Comparison of ENCODE assay signal across 9 mouse cellular contexts in the genomic region with DNA sequence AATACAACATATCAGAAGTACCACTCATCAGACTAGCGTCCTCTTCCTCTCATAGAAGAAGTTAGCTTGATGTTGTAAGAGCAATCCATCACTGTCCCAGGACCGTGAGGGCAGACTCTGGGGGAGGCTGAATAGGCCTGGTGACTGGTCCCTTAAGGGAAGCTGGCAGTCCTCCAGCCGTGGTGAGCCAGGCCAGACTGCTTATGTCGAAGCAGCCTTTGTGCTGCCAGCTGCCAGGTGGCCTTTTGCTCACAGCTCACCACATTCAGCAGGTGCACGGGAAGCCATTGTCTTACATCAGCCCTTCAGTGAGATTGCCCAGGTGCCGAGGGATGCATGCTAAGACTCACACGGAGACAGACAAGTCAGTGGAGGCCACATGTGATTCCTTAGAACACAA.
DNase-seq lines count a peak whose midpoint lies in the region; ATAC-seq lines count a peak whose summit lies in the region.
"Had no signal": no experiment of that assay in that cellular context is flagged by ENCODE, and none has a peak within 500 bp of the region (broad histone marks: within the 10 kb centered on the region; RNA-seq: fewer than 3 reads in every experiment).

No protein-coding gene starts in this region.

- no peak overlapping the region for H3K9ac ChIP-seq in hindbrain, embryonic 11.5 days (ENCODE audit: low read depth, low read length)

- no peaks in the 10 kb centered on the region for H3K36me3 ChIP-seq in hindbrain, embryonic 11.5 days (ENCODE audit: control insufficient read depth, insufficient read depth, low read length)

- H3K27ac ChIP-seq in hindbrain, embryonic 11.5 days (ENCODE audit: low read depth, low read length): no peak overlapping the region

- peaks cover 5% of the 10 kb centered on the region; the same call in 1 of the 2 replicates for H3K4me1 ChIP-seq in hindbrain, embryonic 11.5 days (replicated peaks; ENCODE audit: control insufficient read depth, insufficient read depth, low read length)

- no peaks in the 10 kb centered on the region for H3K27me3 ChIP-seq in hindbrain, embryonic 11.5 days (ENCODE audit: control insufficient read depth, insufficient read depth, low read length)

- no peak overlapping the region for H3K4me3 ChIP-seq in hindbrain, embryonic 11.5 days (ENCODE audit: low read depth, low read length)

- no peak overlapping the region for H3K4me2 ChIP-seq in hindbrain, embryonic 11.5 days (replicated peaks; ENCODE audit: low read depth, low read length)

- DNase-seq in cerebellum, adult 11-12 months: peak; percentile 21
- DNase-seq in cerebellum, adult 8-10 months: no peak
- DNase-seq in left cerebral cortex, postnatal 4 days: peak; percentile 67
- no peak for DNase-seq in left cerebral cortex, postnatal 25 days (ENCODE audit: low spot score in 2 of 2)
- DNase-seq in adrenal gland, adult 8-10 months: peak; percentile 39
- DNase-seq in hindbrain, embryonic 11.5 days (ENCODE audit: low spot score): no peak
- DNase-seq in urinary bladder, adult 18-20 months (ENCODE audit: low spot score in 2 of 2): no peak
- no peak for DNase-seq in spleen, postnatal 10 days (ENCODE audit: low spot score in 2 of 2)
- DNase-seq: liver had no signal

- no peaks in the 10 kb centered on the region for H3K9me3 ChIP-seq in hindbrain, embryonic 11.5 days (ENCODE audit: control insufficient read depth, low read length)

- intact Hi-C loops in left cerebral cortex, postnatal 4 days (cut with DNase I): no loop called here
- intact Hi-C loops in left cerebral cortex, postnatal 25 days (cut with DNase I): no loop called here

- 47% methylated on average over 7 of the region's 7 CpGs for WGBS in hindbrain, embryonic 11.5 days

- ATAC-seq in hindbrain, embryonic 11.5 days (ENCODE audit: low FRiP score): 0 out of 2 replicates have a peak, but pooled peaks have one; percentile 38

Comparison
In these comparisons a context has a peak if more than half of its experiments do, and no peak if none do; other contexts are left out.
1. DNase-seq: peak in cerebellum, adult 11-12 months (single experiment), left cerebral cortex, postnatal 4 days (single experiment) and adrenal gland, adult 8-10 months (single experiment); none in cerebellum, adult 8-10 months (single experiment), left cerebral cortex, postnatal 25 days (0 of 2), hindbrain, embryonic 11.5 days (single experiment), urinary bladder, adult 18-20 months (0 of 2) and spleen, postnatal 10 days (0 of 2).